Mouse (Mus musculus): ENCODE measurements around the gene Gm28035. TPM values are rescaled to one million over a fixed set of nuclear protein-coding genes. Genes with fewer than 3 reads are reported as not detected.

Gm28035 gene
- total RNA-seq, 2 experiments from 2014 or later = not detected

DNA sequence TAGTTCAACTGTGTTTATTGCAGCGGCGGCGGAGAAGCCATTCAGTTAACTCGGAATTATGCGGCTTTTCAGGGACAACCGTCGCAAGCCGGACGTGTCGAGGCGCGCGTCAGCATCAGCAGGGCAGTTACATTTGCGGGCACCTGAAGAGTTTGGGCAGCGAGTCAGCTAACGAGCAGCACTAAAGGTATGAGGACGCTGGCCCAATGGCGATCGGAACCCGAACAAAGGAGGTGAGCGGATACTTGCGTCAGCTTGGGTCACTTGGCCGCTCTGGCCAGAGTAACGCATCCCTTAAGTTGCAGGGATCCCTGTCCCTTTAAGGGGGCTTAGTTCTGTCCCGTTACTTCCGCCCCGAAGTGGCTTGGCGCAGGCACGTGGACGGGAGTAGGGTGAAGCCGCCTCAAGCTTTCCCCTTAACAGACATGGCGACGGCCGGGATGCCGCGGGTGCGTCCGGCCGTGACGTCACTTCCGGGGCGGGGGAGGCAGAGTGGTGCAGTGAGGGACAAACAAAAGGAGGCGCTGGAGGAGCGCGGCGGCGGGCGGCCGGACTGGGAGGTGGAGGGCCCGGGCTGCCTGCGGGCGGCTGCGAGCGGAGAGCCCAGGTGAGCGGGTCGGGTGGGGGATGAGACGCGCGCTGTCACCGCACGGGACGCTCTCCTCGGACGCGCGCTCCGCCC is 3.0 kb upstream of the Gm28035 start, which contains the start of gene Lrrc8a:
TSS of gene Lrrc8a (plus strand) at position 517 of the 682 bp plus-strand sequence.
- peak; percentile 87 for ATAC-seq (replicated peaks; ENCODE audit: low FRiP score, poor library complexity, severe bottlenecking)

DNA sequence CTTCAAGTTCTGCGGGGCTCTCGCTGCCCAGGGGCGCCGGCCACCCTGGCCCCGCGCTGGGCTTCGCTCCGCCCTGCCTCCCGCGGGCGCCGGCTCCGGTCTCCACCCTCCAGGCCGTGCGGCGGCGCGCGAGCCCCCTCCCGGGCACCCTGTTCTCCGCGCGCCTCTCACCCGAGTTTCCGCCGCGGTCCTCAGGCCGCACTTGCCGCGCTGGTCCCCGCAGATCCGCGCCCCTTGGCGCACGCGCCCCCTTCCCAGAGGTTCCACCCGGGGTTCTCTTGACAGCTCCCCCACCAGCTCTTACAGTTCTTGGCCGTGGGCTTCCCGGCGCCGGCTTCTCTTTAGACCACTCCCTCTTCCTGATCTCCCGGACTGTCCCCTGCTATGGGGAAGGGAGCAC is 2.5 kb upstream of the Gm28035 start:
- ATAC-seq (replicated peaks; ENCODE audit: low FRiP score, poor library complexity, severe bottlenecking) = no peak; the same call in 1 of the 2 replicates

DNA sequence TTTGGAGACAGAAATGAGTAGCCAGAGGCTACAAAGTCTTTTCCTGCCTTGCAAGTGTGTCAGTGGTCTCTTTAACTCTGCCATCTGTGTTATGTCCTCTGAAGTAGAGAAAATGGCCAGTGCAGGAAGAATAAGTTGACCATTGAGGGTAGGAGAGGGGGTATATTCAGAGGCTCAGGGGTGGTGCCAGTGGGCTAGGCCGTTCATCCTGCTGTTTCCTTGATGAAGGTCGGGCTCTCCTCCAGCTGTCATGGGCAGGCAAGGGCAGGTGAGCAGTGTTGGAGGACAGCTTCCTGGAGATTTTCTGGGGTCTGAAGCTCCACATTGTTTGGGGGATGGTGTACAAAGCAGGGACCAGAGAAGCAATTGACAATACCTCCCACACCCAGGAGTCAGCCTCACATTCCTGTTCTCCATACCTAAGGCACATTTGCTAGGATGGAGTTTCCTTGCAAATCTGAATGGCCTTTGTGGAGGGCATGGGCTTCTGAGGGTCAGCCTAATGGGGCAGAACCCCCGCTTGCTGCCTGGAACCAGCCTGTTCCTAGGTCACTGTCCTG is 1.4 kb upstream of the Gm28035 start:
- ATAC-seq (replicated peaks; ENCODE audit: low FRiP score, poor library complexity, severe bottlenecking) = no peak

DNA sequence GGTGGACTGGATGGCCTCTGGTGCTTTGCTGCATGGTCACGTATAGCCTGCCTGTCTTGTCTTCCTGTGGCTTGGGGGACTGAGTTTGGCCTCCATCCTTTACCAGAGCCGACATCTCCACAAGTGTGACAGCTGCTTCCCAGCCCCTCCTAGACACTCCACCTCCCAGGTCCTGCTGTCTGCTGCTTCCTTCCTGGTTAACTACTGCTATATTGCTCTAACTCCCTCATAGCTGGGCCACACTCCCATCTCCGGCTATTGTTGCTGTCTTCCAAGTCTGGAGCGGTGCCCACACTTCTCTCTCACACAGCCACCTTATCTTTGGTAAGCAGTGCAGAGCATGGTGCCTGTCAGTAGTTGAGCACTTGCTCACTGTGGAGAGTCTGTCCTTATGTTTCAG is 590 bp upstream of the Gm28035 start:
- peak; percentile 60 for ATAC-seq (replicated peaks; ENCODE audit: low FRiP score, poor library complexity, severe bottlenecking)

DNA sequence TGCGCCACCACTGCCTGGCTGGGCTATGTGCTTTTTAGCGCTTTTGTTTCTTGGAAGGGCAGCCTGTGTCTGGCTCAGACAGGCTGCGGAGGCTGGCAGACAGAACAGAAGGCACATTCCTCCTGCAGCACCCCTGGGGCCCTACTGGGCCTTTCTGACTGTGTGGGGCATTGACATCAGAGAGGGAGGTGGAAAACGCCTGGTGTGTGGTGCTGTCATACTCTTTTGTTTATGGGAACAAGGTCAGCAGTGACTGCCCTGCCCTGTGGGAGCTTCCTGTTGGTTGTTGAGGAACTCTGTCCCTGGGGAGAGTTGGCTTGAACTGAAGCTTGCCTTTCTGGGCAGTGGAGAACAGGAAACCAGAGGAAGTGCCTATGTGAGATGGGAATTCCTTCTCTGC is 2.1 kb downstream of the Gm28035 start:
- ATAC-seq (replicated peaks; ENCODE audit: low FRiP score, poor library complexity, severe bottlenecking) = no peak

DNA sequence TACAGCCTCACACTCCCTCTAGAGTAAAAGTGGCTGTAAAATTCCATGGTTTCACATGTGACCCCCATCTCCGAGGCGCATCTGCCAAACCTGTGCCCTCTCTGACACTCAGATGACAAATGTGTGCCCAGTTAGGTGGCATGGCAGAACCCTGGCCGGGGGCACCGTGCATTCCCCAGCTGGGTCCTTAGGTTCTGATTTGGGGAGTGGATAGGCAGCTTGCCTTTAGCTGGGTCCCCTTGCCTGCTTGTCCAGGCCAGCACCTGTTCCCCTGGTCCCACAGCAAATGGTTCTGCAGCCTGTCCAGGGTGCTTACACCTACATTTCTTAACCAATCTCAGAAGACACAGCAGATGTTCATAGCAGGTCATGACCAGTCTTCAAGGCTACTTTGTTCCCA is 3.0 kb downstream of the Gm28035 start:
- ATAC-seq (replicated peaks; ENCODE audit: low FRiP score, poor library complexity, severe bottlenecking) = no peak

DNA sequence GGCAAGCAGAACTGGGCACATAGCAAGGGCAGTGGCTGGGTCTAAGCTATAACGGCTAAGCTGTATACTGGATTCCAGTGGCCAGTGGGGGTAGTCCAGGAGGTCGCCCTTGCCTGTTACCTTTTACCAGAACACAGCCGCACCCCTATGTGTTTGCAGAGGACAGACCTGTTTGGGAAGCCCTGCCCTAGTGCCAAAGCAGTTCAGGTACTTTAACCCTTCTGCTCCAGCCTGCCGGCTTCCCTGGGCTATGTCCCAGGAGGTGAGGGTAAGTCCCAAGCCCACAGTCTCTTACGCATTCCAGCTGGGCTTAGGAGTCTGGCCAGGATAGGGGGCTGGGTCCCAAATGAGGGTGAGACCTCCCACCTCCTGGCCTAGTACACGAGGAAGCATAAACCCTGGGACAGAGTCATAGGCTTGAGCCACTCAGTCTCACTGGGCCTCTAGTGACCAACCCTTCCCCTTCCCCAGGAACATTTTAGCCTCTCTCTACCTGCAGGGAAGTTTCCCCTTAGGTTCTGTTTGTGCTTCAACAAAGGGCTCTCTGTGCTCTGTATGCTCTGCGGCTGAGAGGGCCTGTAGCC is 4.3 kb downstream of the Gm28035 start:
- ATAC-seq (replicated peaks; ENCODE audit: low FRiP score, poor library complexity, severe bottlenecking) = no peak

DNA sequence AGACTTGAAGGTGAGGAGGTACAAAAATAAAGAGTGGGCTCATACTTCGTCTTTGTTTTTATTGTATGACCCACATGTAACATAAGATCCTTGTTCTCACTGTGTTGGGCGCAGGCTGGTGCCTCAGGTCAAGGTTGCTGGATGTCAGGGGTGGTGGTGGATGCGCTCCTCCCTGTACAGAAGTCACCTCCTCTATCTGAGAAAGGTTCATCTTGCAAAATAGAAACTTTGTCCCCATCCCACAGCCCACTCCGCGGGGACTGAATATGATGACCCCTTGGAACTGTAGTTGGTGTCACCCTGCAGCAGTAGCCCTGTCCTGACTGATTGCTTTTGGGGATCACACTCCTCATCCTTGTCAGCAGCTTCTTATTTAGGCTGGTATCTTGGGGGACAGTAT is 6.7 kb downstream of the Gm28035 start:
- no peak for ATAC-seq (replicated peaks; ENCODE audit: low FRiP score, poor library complexity, severe bottlenecking)

DNA sequence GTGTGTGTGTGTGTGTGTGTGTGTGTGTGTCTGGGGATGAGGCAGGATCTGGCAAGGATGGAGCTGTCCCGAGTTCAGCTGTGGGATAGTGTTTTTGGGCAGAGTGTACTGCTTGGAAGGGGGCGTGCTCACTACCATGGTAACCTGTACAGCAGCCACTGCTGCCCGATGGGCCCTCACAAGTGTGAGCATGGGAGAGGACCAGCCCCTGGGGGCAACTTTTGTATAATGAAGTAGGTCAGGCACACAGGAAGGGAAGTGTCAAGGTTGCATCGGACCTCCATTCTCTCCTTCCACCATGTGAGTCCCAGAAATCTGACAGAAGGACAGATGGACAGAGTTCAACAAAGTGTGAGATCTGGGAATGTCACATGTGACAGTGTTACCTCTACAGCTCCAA is 7.3 kb downstream of the Gm28035 start:
- no peak for ATAC-seq (replicated peaks; ENCODE audit: low FRiP score, poor library complexity, severe bottlenecking)

DNA sequence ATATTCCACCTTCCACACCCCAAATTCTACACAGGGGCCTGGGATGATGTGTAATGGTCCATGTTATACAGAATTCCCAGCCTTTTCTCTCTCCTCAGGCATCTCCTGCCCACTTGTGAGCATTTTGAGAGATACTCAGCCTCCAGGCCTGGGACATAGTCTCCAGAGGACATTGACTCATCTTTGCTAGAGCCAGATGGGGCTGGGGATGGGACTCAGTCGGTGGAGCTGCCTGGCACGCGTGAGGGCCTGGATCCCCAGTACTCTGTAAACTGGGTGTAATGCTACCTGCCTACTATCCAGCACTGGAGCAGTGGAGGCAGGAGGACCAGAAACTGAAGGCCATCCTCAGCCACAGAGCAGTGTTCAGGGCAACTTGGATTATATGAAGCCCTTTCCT is 8.8 kb downstream of the Gm28035 start:
- ATAC-seq (replicated peaks; ENCODE audit: low FRiP score, poor library complexity, severe bottlenecking) = no peak

DNA sequence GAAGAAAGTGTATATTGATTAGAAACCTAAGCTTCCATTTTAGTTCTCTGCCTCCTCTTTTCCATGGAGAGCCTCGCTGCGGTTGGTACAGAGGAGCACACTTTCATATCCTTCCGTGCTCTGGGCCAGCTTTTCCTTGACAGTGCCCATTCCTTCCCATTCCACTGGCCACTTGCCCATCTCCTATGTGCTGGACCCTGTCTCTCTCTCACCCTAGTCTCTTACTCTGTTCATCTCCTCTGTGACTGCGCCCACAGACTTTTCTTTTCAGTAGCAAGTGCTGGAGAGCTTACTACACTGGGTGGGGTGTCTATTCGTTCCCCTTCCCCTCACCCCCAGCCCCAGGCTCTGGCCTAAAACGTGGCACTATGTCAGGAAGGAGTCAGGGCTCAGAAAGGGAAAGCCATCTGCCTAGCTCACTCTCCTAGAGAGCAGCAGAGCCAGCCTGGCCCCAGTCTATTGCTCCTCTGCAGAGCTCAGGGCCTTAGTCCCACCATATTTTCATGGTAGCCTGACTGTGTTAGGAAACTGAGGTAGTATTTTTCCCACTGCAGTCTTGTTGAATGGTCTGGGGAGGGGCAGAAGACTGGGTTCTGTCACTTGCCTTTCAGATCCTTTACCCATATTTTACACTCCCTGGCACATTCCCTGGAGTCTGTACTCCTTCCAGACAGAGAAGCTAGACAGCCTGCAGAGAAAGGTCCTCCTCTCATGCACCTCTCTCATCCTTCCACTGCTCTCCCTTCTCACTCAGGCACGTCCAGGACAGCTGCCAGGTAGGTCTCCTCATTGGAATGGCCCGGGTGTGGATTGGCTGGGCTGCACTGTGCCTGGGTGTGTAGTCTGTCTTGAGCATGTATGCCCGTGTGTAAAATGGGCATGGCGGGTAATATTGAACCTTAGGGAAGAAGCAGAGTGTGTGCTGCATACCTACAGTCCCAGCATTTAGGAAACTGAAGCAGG is 10.1 kb downstream of the Gm28035 start:
- ATAC-seq (replicated peaks; ENCODE audit: low FRiP score, poor library complexity, severe bottlenecking) = no peak

DNA sequence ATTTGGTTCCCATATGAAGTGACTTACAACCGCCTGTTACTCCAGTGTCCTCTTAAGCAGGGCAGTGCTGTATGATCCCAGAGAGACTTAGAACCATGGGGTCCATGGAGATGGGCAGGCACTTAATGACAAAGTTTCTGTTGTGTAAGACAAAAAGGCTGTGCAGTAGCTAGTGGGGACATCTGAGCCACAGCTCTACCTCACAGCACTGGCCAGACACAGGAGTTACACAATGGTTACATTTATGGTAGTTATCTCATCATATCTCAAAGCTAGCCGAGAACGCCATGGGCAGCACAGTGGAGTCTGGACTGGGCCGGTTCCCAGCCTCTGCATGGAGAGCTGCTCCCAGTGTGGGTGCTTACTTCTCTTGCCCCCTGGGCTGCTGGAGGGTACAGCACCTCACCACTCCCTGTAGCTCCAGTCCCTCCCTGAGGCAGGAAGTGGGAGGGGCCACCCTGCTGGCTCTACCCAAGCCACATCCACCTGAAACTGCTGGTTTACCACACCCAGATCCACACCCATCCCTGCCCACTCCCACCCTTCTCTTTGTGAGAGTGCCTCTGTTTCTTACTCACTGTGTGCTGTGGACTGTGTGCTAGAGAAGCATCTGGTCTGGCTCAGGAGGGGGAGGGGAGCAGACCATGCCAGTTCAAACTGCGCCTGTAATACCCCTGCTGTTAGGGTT is 11.2 kb downstream of the Gm28035 start:
- ATAC-seq (replicated peaks; ENCODE audit: low FRiP score, poor library complexity, severe bottlenecking) = peak; percentile 35

DNA sequence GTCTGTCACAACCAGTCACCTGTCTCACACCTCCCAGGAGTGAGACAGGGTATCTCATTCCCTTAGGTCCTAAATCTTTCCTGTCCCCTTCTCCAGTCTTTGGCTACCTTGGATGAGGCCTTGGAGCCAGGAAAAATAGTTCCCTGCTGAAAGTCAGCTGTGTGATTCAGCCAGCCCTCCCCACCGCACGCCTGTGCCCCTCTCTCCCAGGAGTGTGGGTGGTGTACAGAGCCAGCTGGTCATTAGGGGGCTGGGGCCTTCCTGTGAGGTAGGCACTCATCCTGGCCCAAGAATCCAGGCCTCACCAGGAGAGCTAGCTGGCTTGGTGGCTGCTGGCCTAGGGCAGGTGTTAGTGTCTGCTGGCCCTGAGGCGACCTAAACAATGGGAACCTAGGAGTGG is 12.2 kb downstream of the Gm28035 start:
- no peak for ATAC-seq (replicated peaks; ENCODE audit: low FRiP score, poor library complexity, severe bottlenecking)

DNA sequence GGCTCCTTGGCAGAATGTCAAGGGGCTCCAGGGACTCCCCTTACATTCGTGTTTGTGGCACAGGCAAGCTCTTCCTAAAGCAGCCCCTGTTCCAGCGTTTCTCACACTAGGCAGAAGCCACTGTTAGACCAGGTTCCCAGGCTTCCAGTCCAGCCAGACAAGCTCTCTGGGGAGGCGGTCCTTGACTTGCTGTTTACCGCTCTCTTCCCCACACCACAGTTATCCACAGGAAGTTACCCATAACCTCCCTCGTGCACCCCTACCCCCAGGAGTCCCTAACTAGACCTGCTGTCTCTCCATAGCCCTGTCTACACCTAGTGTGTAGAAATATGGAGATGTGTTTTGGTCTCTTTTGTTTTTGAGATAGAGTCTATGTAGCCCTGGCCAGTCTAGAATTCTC is 13.4 kb downstream of the Gm28035 start:
- no peak for ATAC-seq (replicated peaks; ENCODE audit: low FRiP score, poor library complexity, severe bottlenecking)

DNA sequence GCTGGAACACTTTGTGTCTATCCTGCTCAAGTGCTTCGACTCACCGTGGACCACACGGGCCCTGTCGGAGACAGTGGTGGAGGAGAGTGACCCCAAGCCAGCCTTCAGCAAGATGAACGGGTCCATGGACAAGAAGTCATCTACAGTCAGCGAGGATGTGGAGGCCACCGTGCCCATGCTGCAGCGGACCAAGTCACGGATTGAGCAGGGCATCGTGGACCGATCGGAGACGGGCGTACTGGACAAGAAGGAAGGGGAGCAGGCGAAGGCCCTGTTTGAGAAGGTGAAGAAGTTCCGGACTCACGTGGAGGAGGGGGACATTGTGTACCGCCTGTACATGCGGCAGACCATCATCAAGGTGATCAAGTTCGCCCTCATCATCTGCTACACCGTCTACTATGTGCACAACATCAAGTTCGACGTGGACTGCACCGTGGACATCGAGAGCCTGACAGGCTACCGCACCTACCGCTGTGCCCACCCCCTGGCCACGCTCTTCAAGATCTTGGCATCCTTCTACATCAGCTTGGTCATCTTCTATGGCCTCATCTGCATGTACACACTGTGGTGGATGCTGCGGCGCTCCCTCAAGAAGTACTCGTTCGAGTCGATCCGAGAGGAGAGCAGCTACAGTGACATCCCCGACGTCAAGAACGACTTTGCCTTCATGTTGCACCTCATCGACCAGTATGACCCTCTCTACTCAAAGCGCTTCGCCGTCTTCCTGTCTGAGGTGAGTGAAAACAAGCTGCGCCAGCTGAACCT is 15.4 kb downstream of the Gm28035 start:
- no peak for ATAC-seq (replicated peaks; ENCODE audit: low FRiP score, poor library complexity, severe bottlenecking)

DNA sequence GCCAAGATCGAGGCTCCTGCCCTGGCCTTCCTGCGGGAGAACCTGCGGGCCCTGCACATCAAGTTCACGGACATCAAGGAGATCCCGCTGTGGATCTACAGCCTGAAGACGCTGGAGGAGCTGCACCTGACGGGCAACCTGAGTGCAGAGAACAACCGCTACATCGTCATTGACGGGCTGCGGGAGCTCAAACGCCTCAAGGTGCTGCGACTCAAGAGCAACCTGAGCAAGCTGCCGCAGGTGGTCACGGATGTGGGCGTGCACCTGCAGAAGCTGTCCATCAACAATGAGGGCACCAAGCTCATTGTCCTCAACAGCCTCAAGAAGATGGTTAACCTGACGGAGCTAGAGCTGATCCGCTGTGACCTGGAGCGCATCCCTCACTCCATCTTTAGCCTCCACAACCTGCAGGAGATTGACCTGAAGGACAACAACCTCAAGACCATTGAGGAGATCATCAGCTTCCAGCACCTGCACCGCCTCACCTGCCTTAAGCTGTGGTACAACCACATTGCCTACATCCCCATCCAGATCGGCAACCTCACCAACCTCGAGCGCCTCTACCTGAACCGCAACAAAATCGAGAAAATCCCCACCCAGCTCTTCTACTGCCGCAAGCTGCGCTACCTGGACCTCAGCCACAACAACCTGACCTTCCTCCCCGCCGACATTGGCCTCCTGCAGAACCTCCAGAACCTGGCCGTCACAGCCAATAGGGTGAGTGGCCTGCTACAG is 16.4 kb downstream of the Gm28035 start:
- ATAC-seq (replicated peaks; ENCODE audit: low FRiP score, poor library complexity, severe bottlenecking) = no peak

DNA sequence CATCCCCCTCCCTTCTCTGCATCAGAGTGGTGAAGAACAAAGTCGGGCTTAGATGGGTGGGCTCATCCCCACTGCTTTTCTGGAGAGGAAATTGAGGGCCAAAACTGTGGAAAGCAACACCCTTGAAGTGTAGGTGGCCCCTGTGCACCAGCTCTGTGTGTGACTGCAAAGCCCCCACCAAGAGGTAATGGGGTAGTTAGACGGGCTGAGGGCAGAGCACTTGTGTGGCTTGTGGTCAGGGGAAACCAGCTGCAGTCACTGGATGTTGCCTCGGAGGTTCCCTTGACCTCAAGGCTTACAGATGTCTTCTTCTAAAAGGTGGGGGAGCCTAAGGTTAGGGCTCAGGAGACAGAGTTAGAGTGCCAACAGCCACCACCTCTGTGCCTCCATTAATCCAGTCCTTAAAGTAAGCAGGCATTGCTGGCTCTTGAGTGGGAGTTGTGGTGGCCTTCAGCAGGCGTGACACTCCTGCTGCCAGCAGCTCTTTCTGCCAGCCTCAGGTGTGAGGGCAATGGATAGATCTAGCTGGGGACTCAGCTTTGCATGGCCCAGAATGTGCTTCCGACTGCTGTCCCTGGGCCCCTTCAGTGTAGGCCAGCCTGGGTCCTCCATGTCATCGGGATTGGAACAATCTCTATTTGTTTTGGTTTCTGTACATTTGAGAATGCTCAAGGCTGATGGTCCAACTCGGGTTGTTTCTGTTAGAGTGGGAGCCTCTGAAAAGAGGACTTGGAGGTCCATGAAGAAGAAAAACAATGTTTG is 17.5 kb downstream of the Gm28035 start:
- no peak for ATAC-seq (replicated peaks; ENCODE audit: low FRiP score, poor library complexity, severe bottlenecking)

DNA sequence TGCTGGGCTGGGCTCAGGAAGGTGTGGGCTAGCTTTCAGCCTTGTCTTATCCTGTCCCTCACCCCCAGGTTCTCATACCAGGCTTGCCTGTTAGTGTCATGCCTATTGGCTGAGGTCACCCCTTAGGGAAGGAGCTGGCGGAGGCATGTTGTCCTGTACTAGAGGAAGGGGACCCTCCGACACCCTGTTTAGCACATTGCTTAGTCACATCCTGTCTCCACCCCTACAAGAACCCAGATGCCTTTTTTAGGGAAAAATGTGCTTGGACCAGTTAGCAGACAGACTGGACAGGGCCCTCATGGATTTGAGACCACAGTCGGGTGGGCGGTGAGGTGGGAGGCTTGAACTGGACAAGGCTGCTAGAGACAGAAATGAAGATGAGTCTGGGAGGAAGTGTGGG is 18.2 kb downstream of the Gm28035 start:
- no peak for ATAC-seq (replicated peaks; ENCODE audit: low FRiP score, poor library complexity, severe bottlenecking)

All from erythroblast, adult 5-6 weeks (primary cell).